Mouse (Mus musculus) cerebellum, adult 9-10 months (tissue): ENCODE data around the gene Bach2.
A peak's percentile ranks its signal among the peaks of the same experiment; 100 is the strongest.

ENCODE experiments used
- DNase-seq: peaks from one replicate; pipeline ENCODE4 v3.0.0; 2022

Bach2 gene

DNA sequence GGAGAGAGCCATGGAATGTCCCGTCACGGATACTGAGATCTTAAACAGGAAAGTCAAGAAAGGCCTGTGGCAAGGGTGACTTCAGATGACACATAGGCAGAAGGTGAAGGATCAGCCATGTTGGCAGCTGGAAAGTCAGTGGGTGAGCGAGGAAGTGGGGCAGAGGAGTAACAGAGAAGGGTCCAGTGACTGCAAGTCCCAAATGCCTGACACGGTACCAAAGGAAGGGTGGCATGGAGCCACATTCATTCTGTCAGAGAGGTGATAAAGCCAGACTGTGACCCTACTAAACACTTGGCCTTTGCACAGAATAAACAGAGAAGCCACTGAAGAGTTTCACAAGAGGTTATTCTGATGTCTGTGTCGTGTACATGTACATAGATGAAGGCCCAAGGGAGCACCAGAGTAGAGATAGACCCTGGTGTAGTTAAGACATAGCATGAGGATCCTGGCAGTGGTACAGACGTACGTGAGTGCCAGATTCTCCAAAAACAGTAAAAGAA, 267.8 kb downstream of the Bach2 start:
- DNase-seq = no peak

DNA sequence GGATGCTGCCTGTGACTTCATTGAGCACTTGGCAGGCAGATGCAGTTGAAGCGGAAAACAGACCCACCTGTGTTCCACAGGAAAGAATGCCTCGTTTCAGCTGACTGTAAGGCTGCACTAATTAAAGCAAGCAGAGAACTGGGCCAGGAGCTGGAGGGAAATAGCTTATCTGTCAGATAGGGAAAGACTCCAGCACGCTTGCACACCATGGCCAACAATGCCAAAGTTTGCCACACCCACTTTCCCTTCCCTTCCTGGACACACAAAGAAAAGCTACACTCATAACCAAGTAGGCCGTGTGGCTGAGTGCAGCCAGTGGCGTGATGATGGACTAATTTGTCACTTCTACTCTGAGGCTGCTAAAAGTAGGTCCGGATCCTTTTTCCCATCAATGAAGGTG, 268.4 kb downstream of the Bach2 start:
- no peak for DNase-seq

GRCm38 (mm10) chr4:32508572-32508971, 270.0 kb downstream of the Bach2 start:
- no peak for DNase-seq

GRCm38 (mm10) chr4:32508996-32509395, 270.4 kb downstream of the Bach2 start:
- no peak for DNase-seq

DNA sequence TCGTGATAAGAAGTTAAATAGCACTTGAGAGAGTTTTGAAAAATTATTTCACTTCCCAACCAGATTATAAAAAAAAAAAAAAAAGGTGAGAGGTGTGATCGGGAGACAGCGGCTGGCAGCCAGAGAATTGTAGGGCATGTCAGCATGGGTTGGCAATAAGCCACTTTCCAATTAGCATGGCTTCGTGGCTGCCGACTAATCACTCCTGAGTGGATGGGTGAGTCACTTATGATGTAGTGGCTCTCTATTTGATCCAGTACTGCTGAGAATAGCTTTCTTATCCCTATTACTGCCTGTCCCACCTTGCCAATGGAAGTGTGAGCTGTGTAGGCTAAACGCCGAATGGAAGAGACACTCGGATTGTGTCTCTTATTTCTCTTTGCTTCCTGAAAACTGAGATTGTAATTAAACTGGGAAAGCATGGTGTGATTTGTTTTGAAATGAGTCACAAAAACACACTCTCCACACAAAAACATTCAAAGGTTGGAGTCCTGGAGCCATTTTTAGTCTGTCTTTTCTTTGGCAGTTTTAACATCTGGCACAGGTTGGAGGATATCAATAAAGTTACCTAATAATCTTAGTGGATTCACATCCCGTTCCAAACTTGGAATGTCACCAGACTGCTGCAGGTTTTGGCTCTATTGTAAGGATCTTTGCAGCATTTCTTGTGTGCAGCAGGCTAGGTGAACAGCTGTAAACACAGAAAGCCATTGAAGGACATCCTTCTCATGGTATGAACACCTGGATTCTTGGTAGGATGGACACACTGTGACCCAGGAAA, 271.4 kb downstream of the Bach2 start:
- peak; percentile 76 for DNase-seq

GRCm38 (mm10) chr4:32510940-32511339, 272.3 kb downstream of the Bach2 start:
- no peak for DNase-seq

- DNase-seq = no peak
Measured at GRCm38 (mm10) chr4:32516126-32516525, 277.5 kb downstream of the Bach2 start.

DNA sequence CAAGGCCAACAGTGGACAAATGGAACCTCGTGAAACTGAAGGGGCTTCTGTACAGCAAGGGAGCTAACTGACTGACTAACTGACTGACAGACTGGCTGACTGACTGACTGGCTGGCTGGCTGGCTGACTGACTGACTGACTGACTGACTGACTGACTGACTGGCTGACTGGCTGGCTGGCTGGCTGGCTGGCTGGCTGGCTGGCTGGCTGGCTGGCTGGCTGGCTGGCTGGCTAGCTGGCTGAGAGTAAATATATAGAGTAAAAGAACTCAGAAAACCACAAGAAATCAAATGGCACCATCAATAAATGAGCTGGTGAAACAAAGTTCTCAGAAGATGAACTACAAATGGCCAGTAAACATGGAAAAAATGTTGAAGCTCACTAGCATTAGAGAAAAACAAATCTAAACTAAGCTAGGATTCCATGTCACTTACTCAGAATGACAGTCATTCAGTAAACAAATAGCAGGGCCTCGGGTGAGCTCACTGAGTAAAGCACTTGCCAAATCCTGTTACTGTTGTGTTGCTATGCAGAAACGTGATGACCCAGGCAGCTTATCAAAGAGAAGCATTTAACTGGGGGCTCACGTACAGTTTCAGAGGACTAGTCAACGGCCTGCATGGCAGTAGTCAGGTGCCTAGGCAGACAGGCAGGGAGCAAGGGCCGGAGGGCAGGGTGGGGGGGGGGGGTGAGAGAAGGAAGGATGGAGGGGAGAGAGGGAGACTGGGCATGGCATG, 280.4 kb downstream of the Bach2 start:
- DNase-seq = no peak

GRCm38 (mm10) chr4:32520628-32521360, 282.2 kb downstream of the Bach2 start:
- no peak for DNase-seq

- no peak for DNase-seq
Measured at GRCm38 (mm10) chr4:32521361-32521740, 282.7 kb downstream of the Bach2 start.

DNA sequence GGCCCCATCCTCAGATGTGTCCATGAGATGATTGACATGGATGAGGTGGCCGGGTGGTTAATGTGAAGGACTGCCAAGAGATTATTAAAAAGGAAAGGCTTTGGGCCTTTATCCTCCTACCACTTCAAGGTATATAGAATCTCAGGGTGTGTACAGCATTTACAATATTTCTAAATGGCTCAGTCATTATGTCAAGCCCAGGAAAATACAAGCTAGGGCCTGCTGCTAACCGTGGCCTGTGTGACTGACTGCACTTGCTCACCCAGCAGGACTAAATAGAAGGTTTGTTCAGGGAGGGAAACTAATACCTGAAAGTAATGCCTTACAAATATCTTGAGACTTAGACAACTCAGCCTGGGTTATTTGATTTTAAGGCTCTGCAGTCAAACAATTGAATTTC, 283.4 kb downstream of the Bach2 start:
- no peak for DNase-seq

- DNase-seq = no peak
Measured at GRCm38 (mm10) chr4:32524282-32524681, 285.7 kb downstream of the Bach2 start.

DNA sequence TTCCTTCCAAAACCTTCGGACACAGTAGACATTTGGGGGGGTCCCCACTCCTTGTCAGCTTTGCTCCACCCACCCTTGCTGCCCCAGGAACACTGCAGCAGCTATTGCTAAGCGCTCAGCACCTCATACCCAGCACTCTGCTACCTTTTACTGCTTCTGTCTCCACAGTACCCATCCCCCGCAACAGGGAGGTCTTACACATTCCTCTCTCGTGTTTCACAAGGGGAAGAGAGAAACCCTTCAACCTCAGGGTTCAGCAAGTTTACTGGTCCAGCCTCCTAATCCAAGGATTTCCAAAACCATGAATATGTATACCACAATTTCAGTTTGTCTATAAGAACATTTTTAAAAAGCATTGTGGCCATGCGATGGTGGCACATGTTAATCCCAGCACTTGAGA, 286.4 kb downstream of the Bach2 start:
- no peak for DNase-seq

- DNase-seq = no peak
Measured at GRCm38 (mm10) chr4:32526228-32526836, 287.7 kb downstream of the Bach2 start.

DNA sequence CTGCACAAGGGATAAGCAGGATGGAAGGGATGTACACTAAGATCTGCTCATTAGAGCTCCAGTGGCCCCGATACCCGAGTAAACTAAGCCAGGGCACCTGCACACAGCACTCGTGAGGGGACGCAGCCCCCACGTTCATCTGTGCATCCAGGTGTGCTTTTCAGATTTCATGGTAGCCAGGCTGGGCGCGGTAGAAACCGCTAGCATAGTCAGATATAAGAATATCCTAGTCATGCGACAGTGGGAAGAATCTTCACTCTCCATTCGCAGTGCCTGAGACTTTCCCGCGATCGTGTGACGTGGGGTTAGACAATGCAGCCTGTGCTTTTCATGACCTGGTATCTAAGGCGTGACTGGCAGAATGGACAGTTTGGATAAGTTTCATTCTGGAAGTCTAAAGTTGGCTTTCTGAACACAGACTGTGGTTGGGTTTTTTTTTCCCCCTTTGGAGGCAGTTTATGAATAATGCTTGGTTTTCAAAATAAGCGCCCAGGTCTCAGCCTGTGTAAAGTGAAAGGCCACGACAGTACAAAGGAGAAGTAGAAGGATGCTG, 290.9 kb downstream of the Bach2 start:
- DNase-seq = no peak

- DNase-seq = no peak
Measured at GRCm38 (mm10) chr4:32530421-32530920, 291.9 kb downstream of the Bach2 start.

DNA sequence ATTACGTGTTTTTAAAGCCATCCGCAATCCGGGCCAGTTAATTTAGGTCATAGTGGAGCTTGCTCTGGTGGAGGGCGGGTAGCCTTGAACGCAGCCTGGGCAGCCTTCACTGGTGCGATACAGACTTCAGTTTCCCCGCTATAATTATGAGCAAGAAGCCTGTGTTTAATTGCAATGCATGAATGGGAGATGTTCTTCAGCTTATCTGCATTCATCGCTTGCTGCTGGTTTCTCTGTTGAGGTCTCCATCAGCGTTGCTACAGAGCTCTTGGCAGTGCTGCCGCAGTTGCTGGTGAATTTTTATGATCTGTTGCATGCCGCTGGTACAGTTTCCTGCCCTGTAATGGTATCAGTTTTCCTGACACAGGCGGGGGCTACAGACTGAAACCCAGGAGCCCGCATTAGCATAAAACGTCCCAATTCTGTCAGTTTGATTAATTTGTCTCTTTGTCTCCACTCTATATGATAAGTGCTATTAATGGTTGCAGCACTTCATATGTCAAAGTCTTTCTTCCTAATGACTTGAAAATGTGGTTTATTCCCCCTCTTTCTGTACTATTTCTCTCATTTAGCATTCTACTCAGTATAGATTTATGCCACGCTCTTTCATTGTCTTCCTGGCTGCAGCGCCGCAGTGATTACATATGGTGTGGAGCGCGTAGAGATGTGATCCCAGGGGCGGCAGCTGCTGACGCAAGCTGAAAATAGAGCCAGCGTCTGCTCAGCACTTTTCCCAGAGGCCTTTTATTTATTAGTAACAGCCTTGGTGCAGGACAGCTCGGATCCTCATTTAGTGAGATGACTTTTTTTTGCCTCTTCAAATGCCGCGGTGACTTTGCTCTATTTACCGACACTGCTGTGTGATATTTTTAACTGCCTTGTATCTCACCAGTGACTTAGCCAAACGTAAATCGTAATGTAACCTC, 292.6 kb downstream of the Bach2 start:
- peak; percentile 57 for DNase-seq

DNA sequence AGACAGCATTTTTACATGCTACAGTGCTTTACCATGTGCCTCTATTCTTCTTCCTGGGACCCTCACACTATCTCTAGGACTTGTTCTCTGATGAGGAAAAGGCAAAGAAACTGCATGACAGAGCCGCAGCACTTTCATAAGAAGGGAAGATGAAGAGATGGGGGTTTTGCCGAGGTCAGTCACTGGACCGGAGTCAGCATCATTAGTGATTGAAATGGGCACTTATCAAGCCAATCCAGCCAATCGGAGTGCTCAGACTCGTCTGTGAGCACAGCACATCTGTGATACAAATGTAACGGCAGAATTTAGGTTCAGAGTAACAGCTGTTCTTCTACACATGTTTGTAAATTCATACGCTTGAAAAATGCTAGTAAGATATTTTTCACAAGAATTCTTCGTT, 293.5 kb downstream of the Bach2 start:
- DNase-seq = no peak

DNA sequence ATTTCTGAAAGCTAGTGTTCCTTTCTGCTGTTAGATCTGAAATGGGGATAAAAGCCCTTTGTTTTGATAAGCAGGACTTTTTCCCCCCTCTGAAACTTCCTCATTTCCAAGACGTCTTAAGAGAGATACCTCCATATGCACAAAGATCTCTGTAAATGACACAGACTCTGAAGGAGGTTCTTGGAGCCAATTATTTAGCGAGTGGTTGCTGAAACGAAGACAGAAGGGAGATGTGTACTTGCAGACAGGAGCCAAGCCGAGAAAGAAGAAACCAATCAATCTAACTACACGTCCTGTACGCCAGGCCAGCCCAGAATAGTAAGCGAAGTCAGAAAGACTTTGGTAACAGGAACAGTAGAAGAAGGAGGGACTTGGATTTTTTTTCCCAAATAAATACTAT, 295.1 kb downstream of the Bach2 start:
- DNase-seq = no peak

GRCm38 (mm10) chr4:32535626-32536025, 297.0 kb downstream of the Bach2 start:
- DNase-seq = no peak

DNA sequence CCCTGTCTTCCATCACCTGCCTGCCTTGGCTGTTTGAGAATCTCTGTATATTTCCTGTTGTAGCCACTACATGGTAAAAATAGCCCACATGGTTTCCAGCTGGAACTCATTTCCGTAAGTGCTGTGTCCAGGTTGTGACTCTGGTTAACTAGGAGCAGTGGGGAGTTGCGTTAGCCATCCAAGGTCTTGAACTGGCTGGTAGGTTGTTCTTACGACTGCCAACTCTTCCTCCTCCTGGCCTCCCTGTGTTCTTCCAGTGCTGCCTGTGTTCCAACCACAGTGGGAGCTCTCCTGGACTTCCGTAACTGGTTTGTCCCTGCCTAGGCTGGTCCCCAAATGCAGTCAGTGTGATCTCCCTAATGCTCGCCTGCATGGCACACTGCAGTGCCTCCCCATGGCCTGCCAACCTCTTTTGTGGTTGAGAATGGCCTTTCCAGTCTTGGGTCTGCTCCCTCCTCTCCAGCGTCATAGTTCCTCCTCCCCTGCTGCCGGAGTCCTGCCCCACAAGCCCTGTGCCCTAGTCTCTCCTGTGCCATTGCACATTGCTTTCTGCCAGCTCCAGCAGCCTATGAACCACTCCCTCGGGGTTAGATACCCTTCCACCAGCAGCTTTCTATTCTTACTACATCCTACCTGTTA, 298.4 kb downstream of the Bach2 start:
- peak; percentile 74 for DNase-seq
